Mouse (Mus musculus) midbrain, embryonic 11.5 days (tissue): ENCODE measurements around the gene Cacng1. TPM values are rescaled to one million over a fixed set of nuclear protein-coding genes. Genes with fewer than 3 reads are reported as not detected.
A peak's percentile ranks its signal among the peaks of the same experiment; 100 is the strongest.

ENCODE experiments used
- ATAC-seq: fragments of 200-750 bp; cut with Nextera tagmentation; 2 replicates; pipeline ENCODE4 v1.8.0; 2017; ENCODE audit warnings: moderate TSS enrichment, moderate library complexity; ENCODE audit not compliant: low FRiP score
- DNase-seq: peaks from one replicate; pipeline ENCODE4 v3.0.0; 2015; ENCODE audit warnings: low spot score; ENCODE audit errors: missing footprints
- H3K27ac ChIP-seq: fragments of 300-500 bp; sonication (generic); 2 replicates; pipeline ENCODE4 v1.5.1; 2014; ENCODE audit warnings: low read depth, low read length
- H3K27me3 ChIP-seq: fragments of 300-500 bp; sonication (generic); 2 replicates; pipeline ENCODE4 v1.6.1; 2014; ENCODE audit warnings: mild to moderate bottlenecking, low read length, moderate library complexity, mixed read lengths; ENCODE audit not compliant: control insufficient read depth, insufficient read depth
- H3K36me3 ChIP-seq: fragments of 300-500 bp; sonication (generic); 2 replicates; pipeline ENCODE4 v1.6.1; 2014; ENCODE audit warnings: mild to moderate bottlenecking, low read length, moderate library complexity, mixed read lengths; ENCODE audit not compliant: control insufficient read depth, insufficient read depth
- H3K4me1 ChIP-seq: fragments of 300-500 bp; sonication (generic); 2 replicates; pipeline ENCODE4 v1.6.1; 2014; ENCODE audit warnings: low read length; ENCODE audit not compliant: control insufficient read depth, insufficient read depth
- H3K4me2 ChIP-seq: fragments of 300-500 bp; sonication (generic); 2 replicates; pipeline ENCODE4 v1.6.1; 2014; ENCODE audit warnings: mild to moderate bottlenecking, moderate library complexity
- H3K4me3 ChIP-seq: fragments of 300-500 bp; sonication (generic); 2 replicates; pipeline ENCODE4 v1.5.1; 2014; ENCODE audit warnings: low read depth, low read length
- H3K9ac ChIP-seq: fragments of 300-500 bp; sonication (generic); 2 replicates; pipeline ENCODE4 v1.6.1; 2014; ENCODE audit warnings: low read length
- H3K9me3 ChIP-seq: fragments of 300-500 bp; sonication (generic); 2 replicates; pipeline ENCODE4 v1.6.1; 2016; ENCODE audit warnings: low read length; ENCODE audit not compliant: control insufficient read depth
- WGBS: fragments of 180-500 bp; shearing (Covaris S2); extraction: QIAGEN DNeasy Blood & Tissue Kit; methylation state at CpG from one replicate; pipeline ENCODE4 v1.1.7; 2014; 5-methylcytosine and 5-hydroxymethylcytosine counted together
- polyA plus RNA-seq: library from polyadenylated mRNA; unstranded; fragments of >200 nt; fragmentation: Nextera tagmentation; extraction: Ambion mirVana; gene quantifications from 2 replicates; pipeline ENCODE4 v1.2.1, GENCODE M21; 2014

Cacng1 gene
- polyA plus RNA-seq, 1 experiment from 2014 or later: 0.25 TPM

DNA sequence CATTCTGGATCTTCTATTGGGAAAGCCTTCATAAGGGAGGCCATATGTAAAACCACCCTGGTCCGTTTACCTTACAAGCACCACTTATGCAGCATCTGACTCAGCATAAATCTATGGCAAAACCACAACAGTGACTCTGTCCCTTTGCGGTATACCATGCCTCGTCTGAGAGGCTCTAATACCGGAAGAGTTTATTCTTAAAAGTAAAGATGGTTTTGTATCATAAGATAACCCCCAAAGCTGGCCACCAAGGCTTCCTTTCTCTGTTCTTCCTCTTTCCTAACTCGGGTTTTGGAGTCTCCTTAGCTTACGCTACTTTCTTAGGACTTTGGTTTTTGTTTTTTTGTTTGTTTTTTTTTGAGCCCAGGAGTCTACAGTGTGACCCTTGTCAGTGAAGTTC, 23.0 kb downstream of the Cacng1 start:
- Histone ChIP-seq H3K4me2 (no peak overlapping the region), H3K9me3 (no peaks in the 10 kb centered on the region), H3K36me3 (no peaks in the 10 kb centered on the region), H3K4me1 (no peaks in the 10 kb centered on the region), H3K4me3 (no peak overlapping the region), H3K27me3 (no peaks in the 10 kb centered on the region), H3K27ac (no peak overlapping the region), H3K9ac (no peak overlapping the region)
- ATAC-seq (no peak), DNase-seq (no peak)
- 91% methylated on average over 6 of the region's 6 CpGs for WGBS

DNA sequence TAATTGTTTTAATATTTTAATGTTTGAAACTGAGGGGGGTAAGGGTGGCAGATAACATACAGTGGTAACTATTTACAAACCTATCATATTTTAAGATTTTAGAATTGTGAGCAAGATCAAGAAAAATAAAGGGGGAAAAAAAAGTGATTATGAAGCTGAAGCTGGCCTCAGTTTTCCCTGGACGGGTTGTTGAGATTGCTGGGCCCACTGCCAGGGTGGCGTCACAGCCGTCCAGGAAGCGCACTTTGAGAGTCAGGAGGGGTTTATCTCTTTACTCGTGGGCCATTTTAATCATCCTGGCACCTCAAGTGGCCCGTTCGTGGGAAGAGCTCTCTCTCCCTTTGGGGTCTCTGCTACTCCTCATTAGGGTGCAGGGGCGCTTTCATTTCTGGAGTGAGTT, 24.8 kb downstream of the Cacng1 start:
- Histone ChIP-seq H3K36me3 (peaks cover 1% of the 10 kb centered on the region; the same call in 1 of the 2 replicates), H3K9me3 (no peaks in the 10 kb centered on the region), H3K27ac (no peak overlapping the region), H3K27me3 (no peaks in the 10 kb centered on the region), H3K9ac (no peak overlapping the region), H3K4me3 (no peak overlapping the region), H3K4me1 (no peaks in the 10 kb centered on the region), H3K4me2 (no peak overlapping the region)
- 85% methylated on average over 8 of the region's 8 CpGs for WGBS
- DNase-seq (no peak), ATAC-seq (no peak)

DNA sequence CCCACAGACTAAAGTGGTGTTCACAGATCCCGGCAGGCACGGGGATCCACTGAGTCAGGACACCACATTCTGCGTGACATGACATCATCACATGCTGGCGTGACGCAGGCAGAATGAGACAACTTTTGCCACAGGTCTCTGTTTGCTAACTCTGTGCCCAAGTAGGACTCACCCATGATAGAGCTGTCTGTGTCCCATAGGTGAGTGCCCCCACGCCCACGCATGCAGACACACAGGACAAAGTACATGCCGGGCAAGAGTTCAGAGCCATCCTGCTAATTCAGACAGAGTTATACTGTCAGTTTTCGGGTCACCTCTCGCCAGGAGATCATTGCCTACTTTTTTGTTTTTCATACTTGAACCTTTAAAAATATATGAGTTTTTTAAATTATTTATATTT, 27.8 kb downstream of the Cacng1 start:
- Histone ChIP-seq H3K4me1 (peaks cover 7% of the 10 kb centered on the region), H3K27ac (no peak overlapping the region), H3K27me3 (no peaks in the 10 kb centered on the region), H3K36me3 (peaks cover 8% of the 10 kb centered on the region; the same call in 1 of the 2 replicates), H3K9me3 (no peaks in the 10 kb centered on the region), H3K4me3 (no peak overlapping the region), H3K4me2 (no peak overlapping the region), H3K9ac (no peak overlapping the region)
- no peak for ATAC-seq
- 94% methylated on average over 10 of the region's 10 CpGs for WGBS
- no peak for DNase-seq

DNA sequence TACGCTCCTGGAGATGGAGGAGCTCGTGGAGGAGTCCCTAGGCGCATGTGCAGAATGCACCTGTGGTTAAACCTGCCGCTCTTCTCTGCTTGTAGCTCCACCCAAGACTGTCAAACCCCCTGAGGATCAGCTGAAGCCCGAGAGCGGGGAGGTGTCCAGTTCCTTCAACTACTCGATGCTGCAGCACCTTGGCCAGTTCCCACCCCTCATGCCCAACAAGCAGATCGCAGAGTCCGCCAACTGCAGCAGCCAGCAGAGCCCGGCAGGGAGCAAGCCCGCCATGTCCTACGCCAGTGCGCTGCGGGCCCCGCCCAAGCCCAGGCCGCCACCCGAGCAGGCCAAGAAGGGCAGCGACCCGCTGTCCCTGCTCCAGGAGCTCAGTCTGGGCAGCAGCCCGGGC, 30.0 kb downstream of the Cacng1 start:
- H3K36me3 ChIP-seq: peaks cover 8% of the 10 kb centered on the region; the same call in 1 of the 2 replicates
- ATAC-seq: no peak
- no peak overlapping the region for H3K27ac ChIP-seq
- H3K27me3 ChIP-seq: no peaks in the 10 kb centered on the region
- DNase-seq: no peak
- H3K9me3 ChIP-seq: no peaks in the 10 kb centered on the region
- H3K4me1 ChIP-seq: peaks cover 17% of the 10 kb centered on the region
- WGBS: 85% methylated on average over 20 of the region's 20 CpGs
- no peak overlapping the region for H3K4me3 ChIP-seq
- no peak overlapping the region for H3K4me2 ChIP-seq
- no peak overlapping the region for H3K9ac ChIP-seq

DNA sequence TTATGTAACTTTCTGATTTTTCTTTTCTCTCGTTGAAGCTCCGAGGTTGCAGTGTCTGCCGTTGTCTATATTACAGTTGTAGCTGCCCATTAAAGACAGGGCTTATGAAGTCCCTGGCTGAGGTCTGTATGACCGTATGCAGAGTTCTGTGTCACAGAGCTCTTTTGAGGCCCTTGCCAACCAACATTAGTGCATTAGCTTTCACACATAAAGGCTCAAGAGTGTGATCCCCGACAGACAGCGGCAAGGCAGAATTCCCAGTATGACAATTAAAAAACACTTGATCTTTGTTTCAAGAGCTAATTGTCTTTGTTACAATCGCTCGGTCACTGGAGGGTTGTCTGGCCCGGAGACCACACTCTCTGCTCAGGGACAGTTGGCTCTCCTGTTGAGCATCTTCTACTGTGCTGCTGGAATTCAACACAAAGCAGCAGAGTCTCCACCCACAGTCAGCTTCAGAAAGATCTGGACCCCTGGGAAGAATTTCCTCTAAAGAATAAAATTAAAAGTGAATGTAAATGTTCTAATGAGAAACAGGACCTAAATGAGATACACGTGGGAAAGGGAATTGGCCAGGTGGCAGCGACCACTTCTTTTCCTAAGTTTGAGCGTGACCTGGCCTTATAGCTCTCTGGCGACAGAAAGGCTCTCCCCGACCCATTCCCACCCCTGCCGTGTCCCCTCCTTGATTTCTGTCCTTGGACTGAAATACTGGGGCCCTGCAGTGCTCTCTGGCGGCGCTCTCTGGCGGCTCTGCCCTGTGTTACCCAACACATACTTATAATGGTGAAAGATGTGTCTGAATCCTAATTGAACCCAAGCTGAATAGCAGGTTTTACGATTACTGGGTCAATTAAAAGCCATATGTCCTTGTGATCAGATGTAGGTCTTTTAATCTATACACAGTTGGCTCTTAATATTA, 32.5 kb downstream of the Cacng1 start:
- Histone ChIP-seq H3K4me3 (no peak overlapping the region), H3K9me3 (no peaks in the 10 kb centered on the region), H3K9ac (no peak overlapping the region), H3K4me2 (no peak overlapping the region), H3K4me1 (peaks cover 17% of the 10 kb centered on the region), H3K27ac (no peak overlapping the region), H3K27me3 (no peaks in the 10 kb centered on the region), H3K36me3 (peaks cover 8% of the 10 kb centered on the region; the same call in 1 of the 2 replicates)
- ATAC-seq (peak; percentile 38; the same call in 1 of the 2 replicates), DNase-seq (peak; percentile 81)
- WGBS: 62% methylated on average over 19 of the region's 19 CpGs

DNA sequence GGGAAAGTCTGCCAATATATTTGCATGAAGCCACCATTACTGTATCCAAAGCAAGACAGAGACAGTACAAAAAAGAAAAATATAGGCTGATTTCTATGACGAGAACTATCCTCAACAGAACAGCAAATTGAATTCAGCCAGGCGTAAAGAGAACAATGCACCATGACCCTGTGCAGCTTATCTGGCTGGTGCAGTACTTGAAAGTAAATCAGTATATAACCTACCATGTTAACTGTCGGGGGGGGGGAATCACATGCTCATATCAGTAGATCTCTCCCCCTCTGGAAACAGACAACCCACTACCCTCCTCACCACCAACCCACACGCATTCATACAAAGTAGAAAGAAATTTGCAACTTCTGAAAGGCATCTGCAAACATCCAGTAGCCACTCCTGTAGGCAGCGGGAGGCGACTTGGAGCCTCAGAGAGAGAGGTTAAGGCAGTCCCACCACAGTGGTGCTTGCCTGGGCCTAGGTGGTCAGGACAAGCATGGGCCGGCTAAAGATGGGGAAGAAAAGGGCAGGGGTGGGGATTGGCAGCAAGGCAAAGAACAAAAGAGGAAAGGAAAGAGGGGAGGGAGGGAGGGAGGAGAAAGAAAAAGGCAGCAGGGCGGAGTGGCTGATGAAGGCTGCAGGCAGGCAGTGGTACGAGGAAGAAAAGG, 33.5 kb downstream of the Cacng1 start:
- no peak overlapping the region for H3K4me2 ChIP-seq
- H3K4me3 ChIP-seq: no peak overlapping the region
- H3K27me3 ChIP-seq: no peaks in the 10 kb centered on the region
- peak; percentile 54 for ATAC-seq
- DNase-seq: peak; percentile 85
- WGBS: 32% methylated on average over 9 of the region's 9 CpGs
- peak overlapping the region; percentile 38; the same call in 1 of the 2 replicates for H3K9ac ChIP-seq
- H3K4me1 ChIP-seq: peaks cover 17% of the 10 kb centered on the region
- H3K36me3 ChIP-seq: peaks cover 8% of the 10 kb centered on the region; the same call in 1 of the 2 replicates
- no peaks in the 10 kb centered on the region for H3K9me3 ChIP-seq
- no peak overlapping the region for H3K27ac ChIP-seq

DNA sequence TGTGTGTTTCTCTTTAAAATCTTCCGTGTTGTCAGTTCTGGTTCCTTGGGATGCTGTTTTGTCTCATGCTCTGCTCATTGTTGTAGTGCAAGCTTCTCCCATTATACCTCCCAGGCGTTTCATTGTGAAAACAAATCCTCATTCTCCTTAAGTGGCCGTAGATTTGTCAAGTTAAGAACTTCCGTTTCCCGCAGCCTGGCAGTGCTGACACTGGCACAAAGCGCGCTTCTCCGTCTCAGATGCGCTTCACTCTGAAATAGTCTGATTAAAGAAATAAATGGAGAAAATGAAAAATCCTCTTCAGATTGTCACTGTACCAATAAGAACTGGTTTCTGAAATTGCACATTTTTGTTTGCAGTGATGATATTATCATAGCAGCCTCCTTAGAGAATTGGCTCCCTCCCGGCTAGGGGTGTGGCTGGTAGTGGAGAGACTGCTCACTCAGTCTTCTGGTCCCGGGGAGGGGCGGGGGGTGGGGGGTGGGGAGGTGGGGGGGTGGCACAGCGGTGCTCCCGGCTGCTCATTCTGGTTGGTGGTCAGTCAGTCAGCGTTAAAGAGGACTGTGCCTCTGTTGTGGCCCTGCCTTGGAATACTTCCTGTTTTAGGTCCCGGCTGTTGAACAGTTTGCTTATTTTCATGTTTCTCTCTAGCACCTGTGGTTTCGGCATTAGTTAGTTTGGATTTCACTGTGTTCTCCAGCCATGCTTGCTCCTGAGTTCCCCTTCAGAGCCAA, 39.9 kb downstream of the Cacng1 start:
- no peaks in the 10 kb centered on the region for H3K27me3 ChIP-seq
- no peak for ATAC-seq
- peak; percentile 83 for DNase-seq
- WGBS: 58% methylated on average over 17 of the region's 17 CpGs
- H3K36me3 ChIP-seq: no peaks in the 10 kb centered on the region
- H3K27ac ChIP-seq: no peak overlapping the region
- no peak overlapping the region for H3K9ac ChIP-seq
- no peaks in the 10 kb centered on the region for H3K9me3 ChIP-seq
- H3K4me2 ChIP-seq: no peak overlapping the region
- H3K4me3 ChIP-seq: no peak overlapping the region
- H3K4me1 ChIP-seq: 0 out of 2 replicates have a peak, but pooled peaks cover 2% of the 10 kb centered on the region

DNA sequence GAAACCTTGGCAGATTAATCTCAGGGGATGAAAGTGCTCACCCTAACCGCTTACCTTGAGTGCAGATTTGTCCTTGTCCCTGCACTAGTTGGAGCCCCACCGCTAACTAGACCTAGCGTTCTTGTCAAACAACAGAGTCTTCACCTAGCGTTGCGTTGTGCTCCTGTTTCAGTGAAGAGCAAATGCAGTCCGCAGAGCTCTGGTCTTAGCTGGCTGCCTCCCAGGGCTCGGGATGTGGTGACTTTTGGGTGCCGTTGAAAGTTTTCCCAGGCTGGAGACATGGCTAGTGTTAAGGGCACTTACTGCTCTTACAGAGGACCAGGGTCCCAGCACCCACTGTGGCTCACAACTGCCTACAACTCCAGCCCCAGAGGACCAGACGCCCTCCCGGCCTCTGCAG, 41.1 kb downstream of the Cacng1 start:
- Histone ChIP-seq H3K27me3 (no peaks in the 10 kb centered on the region), H3K4me2 (no peak overlapping the region), H3K9ac (no peak overlapping the region), H3K4me1 (0 out of 2 replicates have a peak, but pooled peaks cover 2% of the 10 kb centered on the region), H3K27ac (no peak overlapping the region), H3K9me3 (no peaks in the 10 kb centered on the region), H3K36me3 (peaks cover 9% of the 10 kb centered on the region; the same call in 1 of the 2 replicates), H3K4me3 (no peak overlapping the region)
- 86% methylated on average over 10 of the region's 10 CpGs for WGBS
- ATAC-seq (no peak), DNase-seq (no peak)
